Mouse (Mus musculus): Measurements from ENCODE around the gene Sirt7. TPM values are rescaled to one million over a fixed set of nuclear protein-coding genes. Genes with fewer than 3 reads are reported as not detected.

Gene Sirt7
- total and polyA plus RNA-seq, 2 experiments from 2014 or later: 31.3 to 36.0 TPM

GRCm38 (mm10) chr11:120643601-120643987 is 18.6 kb upstream of the Sirt7 start, which contains the start of gene Pycr1:
Pycr1 (minus strand) TSS chr11:120643769.
- Histone ChIP-seq H3K9ac (replicated peaks; ENCODE audit: low read length, poor library complexity, severe bottlenecking) (peak within 1 kb of the TSS; percentile 69), H3K27me3 (ENCODE audit: insufficient read depth, low read length) (no peaks in the 10 kb centered on the region), H3K4me1 (ENCODE audit: insufficient read depth, low read length) (peaks cover 5% of the 10 kb centered on the region; the same call in 1 of the 2 replicates), H3K27ac (ENCODE audit: low read depth, low read length) (peak within 1 kb of the TSS; percentile 3), H3K4me3 (ENCODE audit: low read depth, low read length) (peak within 1 kb of the TSS; percentile 38), H3K4me2 (ENCODE audit: low read depth, low read length, poor library complexity, severe bottlenecking) (peak within 1 kb of the TSS; percentile 78), H3K36me3 (ENCODE audit: insufficient read depth, low read length) (no peaks in the 10 kb centered on the region), H3K9me3 (ENCODE audit: low read length) (no peaks in the 10 kb centered on the region)
- whole genome bisulfite sequencing: under 1% methylated on average over 15 of the region's 15 CpGs
- TF ChIP-seq CTCF (IDR thresholded peaks at IDR 0.05): no peak
- ATAC-seq (ENCODE audit: low FRiP score): peak; percentile 96
- peak; percentile 93 for DNase-seq (ENCODE audit: low spot score)

GRCm38 (mm10) chr11:120642939-120643600 is 18.0 kb upstream of the Sirt7 start:
- no peak for DNase-seq (ENCODE audit: low spot score)
- TF ChIP-seq CTCF (IDR thresholded peaks at IDR 0.05): no peak
- Histone ChIP-seq H3K27ac (ENCODE audit: low read depth, low read length) (peak overlapping the region; percentile 3; the same call in 1 of the 2 replicates), H3K4me2 (ENCODE audit: low read depth, low read length, poor library complexity, severe bottlenecking) (peak overlapping the region; percentile 78), H3K4me3 (ENCODE audit: low read depth, low read length) (peak overlapping the region; percentile 38), H3K9me3 (ENCODE audit: low read length) (no peaks in the 10 kb centered on the region), H3K36me3 (ENCODE audit: insufficient read depth, low read length) (no peaks in the 10 kb centered on the region), H3K4me1 (ENCODE audit: insufficient read depth, low read length) (peaks cover 3% of the 10 kb centered on the region; the same call in 1 of the 2 replicates), H3K9ac (replicated peaks; ENCODE audit: low read length, poor library complexity, severe bottlenecking) (peak overlapping the region; percentile 69), H3K27me3 (ENCODE audit: insufficient read depth, low read length) (no peaks in the 10 kb centered on the region)
- WGBS: 3% methylated on average over 18 of the region's 18 CpGs
- peak; percentile 39; the same call in 1 of the 2 replicates for ATAC-seq (ENCODE audit: low FRiP score)

- Histone ChIP-seq H3K4me1 (ENCODE audit: insufficient read depth, low read length) (no peaks in the 10 kb centered on the region), H3K9ac (replicated peaks; ENCODE audit: low read length, poor library complexity, severe bottlenecking) (no peak overlapping the region), H3K4me3 (ENCODE audit: low read depth, low read length) (no peak overlapping the region), H3K9me3 (ENCODE audit: low read length) (no peaks in the 10 kb centered on the region), H3K27me3 (ENCODE audit: insufficient read depth, low read length) (no peaks in the 10 kb centered on the region), H3K27ac (ENCODE audit: low read depth, low read length) (no peak overlapping the region), H3K4me2 (ENCODE audit: low read depth, low read length, poor library complexity, severe bottlenecking) (no peak overlapping the region), H3K36me3 (ENCODE audit: insufficient read depth, low read length) (no peaks in the 10 kb centered on the region)
- no peak for ATAC-seq (ENCODE audit: low FRiP score)
- no peak for DNase-seq (ENCODE audit: low spot score)
- WGBS: 92% methylated on average over 8 of the region's 8 CpGs
- TF ChIP-seq CTCF (IDR thresholded peaks at IDR 0.05): no peak
These were observed 16.8 kb upstream of the Sirt7 start for GRCm38 (mm10) chr11:120641869-120642268.

- Histone ChIP-seq H3K9me3 (ENCODE audit: low read length) (no peaks in the 10 kb centered on the region), H3K27ac (ENCODE audit: low read depth, low read length) (no peak overlapping the region), H3K36me3 (ENCODE audit: insufficient read depth, low read length) (no peaks in the 10 kb centered on the region), H3K4me3 (ENCODE audit: low read depth, low read length) (no peak overlapping the region), H3K9ac (replicated peaks; ENCODE audit: low read length, poor library complexity, severe bottlenecking) (no peak overlapping the region), H3K4me1 (ENCODE audit: insufficient read depth, low read length) (no peaks in the 10 kb centered on the region), H3K27me3 (ENCODE audit: insufficient read depth, low read length) (no peaks in the 10 kb centered on the region), H3K4me2 (ENCODE audit: low read depth, low read length, poor library complexity, severe bottlenecking) (no peak overlapping the region)
- DNase-seq (ENCODE audit: low spot score) (no peak), ATAC-seq (ENCODE audit: low FRiP score) (no peak)
- 70% methylated on average over 9 of the region's 9 CpGs for WGBS
- TF ChIP-seq CTCF (IDR thresholded peaks at IDR 0.05): no peak
These were observed 16.2 kb upstream of the Sirt7 start for GRCm38 (mm10) chr11:120641255-120641654.

- ATAC-seq (ENCODE audit: low FRiP score): no peak
- no peak for TF ChIP-seq CTCF (IDR thresholded peaks at IDR 0.05)
- WGBS: 55% methylated on average over 5 of the region's 5 CpGs
- Histone ChIP-seq H3K9ac (replicated peaks; ENCODE audit: low read length, poor library complexity, severe bottlenecking) (no peak overlapping the region), H3K36me3 (ENCODE audit: insufficient read depth, low read length) (peaks cover 3% of the 10 kb centered on the region; the same call in 1 of the 2 replicates), H3K9me3 (ENCODE audit: low read length) (no peaks in the 10 kb centered on the region), H3K27me3 (ENCODE audit: insufficient read depth, low read length) (no peaks in the 10 kb centered on the region), H3K4me3 (ENCODE audit: low read depth, low read length) (no peak overlapping the region), H3K4me2 (ENCODE audit: low read depth, low read length, poor library complexity, severe bottlenecking) (no peak overlapping the region), H3K4me1 (ENCODE audit: insufficient read depth, low read length) (peaks cover 5% of the 10 kb centered on the region), H3K27ac (ENCODE audit: low read depth, low read length) (no peak overlapping the region)
- DNase-seq (ENCODE audit: low spot score): no peak
These were observed 9.8 kb upstream of the Sirt7 start for GRCm38 (mm10) chr11:120634810-120635209.

- peak; percentile 98 for DNase-seq (ENCODE audit: low spot score)
- no peak for TF ChIP-seq CTCF (IDR thresholded peaks at IDR 0.05)
- WGBS: 10% methylated on average over 58 of the region's 58 CpGs
- H3K36me3 ChIP-seq (ENCODE audit: insufficient read depth, low read length): peaks cover 14% of the 10 kb centered on the region
- no peaks in the 10 kb centered on the region for H3K27me3 ChIP-seq (ENCODE audit: insufficient read depth, low read length)
- peak within 1 kb of the TSS; percentile 89 for H3K4me3 ChIP-seq (ENCODE audit: low read depth, low read length)
- peak within 1 kb of the TSS; percentile 83 for H3K9ac ChIP-seq (replicated peaks; ENCODE audit: low read length, poor library complexity, severe bottlenecking)
- H3K4me2 ChIP-seq (ENCODE audit: low read depth, low read length, poor library complexity, severe bottlenecking): peak within 1 kb of the TSS; percentile 96
- H3K27ac ChIP-seq (ENCODE audit: low read depth, low read length): peak within 1 kb of the TSS; percentile 91
- H3K9me3 ChIP-seq (ENCODE audit: low read length): no peaks in the 10 kb centered on the region
- H3K4me1 ChIP-seq (ENCODE audit: insufficient read depth, low read length): peaks cover 5% of the 10 kb centered on the region
- ATAC-seq (ENCODE audit: low FRiP score): peak; percentile 90
These were observed 8.7 kb upstream of the Sirt7 start, which contains the start of gene Mafg for GRCm38 (mm10) chr11:120633520-120634343. Mafg (minus strand) TSS chr11:120633600.
